Mouse (Mus musculus): ENCODE measurements at regions not wholly inside any gene's neighbourhood (a gene's known extent, or its start where the extent isn't known, plus 50 kb on each side); places are given as distances from the start of the nearest gene placed in this dataset.

DNA sequence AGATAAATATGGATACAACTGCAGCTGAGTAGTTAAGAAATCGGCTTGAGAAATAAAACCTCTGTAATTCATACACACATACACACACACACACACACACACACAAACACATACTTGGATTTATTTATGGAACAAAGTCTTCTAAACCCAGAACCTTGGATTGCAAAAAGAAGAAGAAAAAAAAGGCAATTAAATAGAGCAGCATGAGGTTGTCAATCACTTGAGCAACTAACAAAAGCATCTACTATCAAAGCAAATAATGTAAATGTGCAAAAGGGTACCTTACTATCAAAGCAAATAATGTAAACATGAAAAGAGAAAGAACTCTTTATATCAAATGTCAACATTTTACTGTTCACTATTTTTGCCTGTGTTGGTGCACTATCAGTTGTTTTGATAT, 826.1 kb upstream of the Nr2f1 start:
- TF ChIP-seq CTCF (IDR thresholded peaks at IDR 0.05; ENCODE audit: low read depth) (no peak), EP300 (optimal IDR thresholded peaks at IDR 0.05) (no peak)

Measured in stomach, postnatal 0 days (tissue).